Mouse (Mus musculus) stomach, postnatal 0 days (tissue): ENCODE measurements around the gene Elovl6.

Experiments used
- CTCF ChIP-seq: IDR thresholded peaks from 2 replicates; pipeline ENCODE4 v1.5.1; 2016; ENCODE audit warnings: antibody characterized with exemption, low read depth, mild to moderate bottlenecking, moderate library complexity
- EP300 ChIP-seq: optimal IDR thresholded peaks from 2 replicates; pipeline ENCODE3; 2016; ENCODE audit warnings: antibody characterized with exemption

DNA sequence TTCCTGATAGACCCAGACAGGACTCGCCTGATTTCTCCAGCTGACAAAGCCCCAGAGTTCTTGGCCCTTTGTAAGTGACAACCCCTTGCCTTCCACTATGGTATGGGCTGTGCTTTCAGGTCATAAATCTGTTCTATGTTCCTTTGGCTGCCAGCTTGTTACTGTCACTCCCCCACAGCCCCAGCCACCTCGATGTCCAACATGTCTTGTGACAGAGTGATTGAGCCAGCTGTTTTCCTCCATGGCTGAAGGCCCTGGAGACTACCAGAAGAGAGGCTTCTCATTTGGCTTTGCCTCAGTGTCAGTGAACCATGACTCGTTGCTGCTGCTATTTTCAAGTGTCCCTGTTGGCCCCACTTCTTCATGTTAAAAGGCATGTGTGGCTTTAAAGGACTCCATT lies 113.3 kb downstream of the Elovl6 start:
- TF ChIP-seq CTCF: no peak
- no peak for TF ChIP-seq EP300
